Mouse (Mus musculus): ENCODE measurements at regions not wholly inside any gene's neighbourhood (a gene's known extent, or its start where the extent isn't known, plus 50 kb on each side); places are given as distances from the start of the nearest gene placed in this dataset.
A peak's percentile ranks its signal among the peaks of the same experiment; 100 is the strongest.

- DNase-seq = peak; percentile 82
Observed at GRCm38 (mm10) chr10:87999617-88000330, 91.1 kb upstream of the Pmch start.

- peak; percentile 67 for DNase-seq
Observed at GRCm38 (mm10) chr10:88008679-88009078, 82.2 kb upstream of the Pmch start.

GRCm38 (mm10) chr10:88010866-88011265 lies 80.0 kb upstream of the Pmch start:
- no peak for DNase-seq

- no peak for DNase-seq
Observed at GRCm38 (mm10) chr10:88031978-88032377, 58.9 kb upstream of the Pmch start.

Data from adrenal gland, adult 2 months (tissue).